Comparison of ENCODE assay signal across 8 mouse cellular contexts in genomic region chr10:42632453-42633360, GRCm38 (mm10). TPM values are rescaled to one million over a fixed set of nuclear protein-coding genes. Genes with fewer than 3 reads are reported as not detected.
DNase-seq lines count a peak whose midpoint lies in the region; ATAC-seq lines count a peak whose summit lies in the region.

No protein-coding gene starts in this region.

- H3K4me3 ChIP-seq in lung, embryonic 15.5 days: peak overlapping the region; percentile 37
- H3K4me3 ChIP-seq in hindbrain, embryonic 11.5 days (ENCODE audit: low read depth, low read length): 0 out of 2 replicates have a peak overlapping the region, but pooled peaks have one; percentile 2
- H3K4me3 ChIP-seq in liver, embryonic 13.5 days (replicated peaks): peak overlapping the region; percentile 57
- peak overlapping the region; percentile 37 for H3K4me3 ChIP-seq in stomach, embryonic 15.5 days (replicated peaks)

- WGBS in lung, embryonic 15.5 days: 1% methylated on average over 39 of the region's 39 CpGs
- WGBS in hindbrain, embryonic 11.5 days: under 1% methylated on average over 39 of the region's 39 CpGs
- 1% methylated on average over 39 of the region's 39 CpGs for WGBS in liver, embryonic 13.5 days (ENCODE audit: insufficient replicate concordance)
- WGBS in stomach, embryonic 15.5 days: 2% methylated on average over 39 of the region's 39 CpGs

- H3K4me2 ChIP-seq in lung, embryonic 15.5 days: peak overlapping the region; percentile 63
- peak overlapping the region; percentile 17 for H3K4me2 ChIP-seq in hindbrain, embryonic 11.5 days (replicated peaks; ENCODE audit: low read depth, low read length)
- peak overlapping the region; percentile 70 for H3K4me2 ChIP-seq in liver, embryonic 13.5 days
- H3K4me2 ChIP-seq in stomach, embryonic 15.5 days: peak overlapping the region; percentile 63

- H3K36me3 ChIP-seq in lung, embryonic 15.5 days: no peaks in the 10 kb centered on the region
- no peaks in the 10 kb centered on the region for H3K36me3 ChIP-seq in hindbrain, embryonic 11.5 days (ENCODE audit: control insufficient read depth, insufficient read depth, low read length)
- H3K36me3 ChIP-seq in liver, embryonic 13.5 days: no peaks in the 10 kb centered on the region
- H3K36me3 ChIP-seq in stomach, embryonic 15.5 days: no peaks in the 10 kb centered on the region

- DNase-seq in lung, postnatal 36 days: no peak
- peak; percentile 61 for DNase-seq in embryo, embryonic 11 days
- DNase-seq in hindbrain, embryonic 11.5 days (ENCODE audit: low spot score): peak; percentile 70
- no peak for DNase-seq in liver, embryonic 13.5 days
- no peak for DNase-seq in frontal cortex, adult 2 months (ENCODE audit: extremely low spot score in 1 of 2, low spot score in 1 of 2)
- DNase-seq in urinary bladder, postnatal 14 days (ENCODE audit: low spot score): no peak

- peaks cover 100% of the 10 kb centered on the region for H3K27me3 ChIP-seq in lung, embryonic 15.5 days
- peaks cover 96% of the 10 kb centered on the region for H3K27me3 ChIP-seq in hindbrain, embryonic 11.5 days (ENCODE audit: control insufficient read depth, insufficient read depth, low read length)
- H3K27me3 ChIP-seq in liver, embryonic 13.5 days: peaks cover 100% of the 10 kb centered on the region
- peaks cover 94% of the 10 kb centered on the region for H3K27me3 ChIP-seq in stomach, embryonic 15.5 days (replicated peaks)

- H3K9ac ChIP-seq in lung, embryonic 15.5 days: no peak overlapping the region
- H3K9ac ChIP-seq in hindbrain, embryonic 11.5 days (ENCODE audit: low read depth, low read length): no peak overlapping the region
- H3K9ac ChIP-seq in liver, embryonic 13.5 days: peak overlapping the region; percentile 17; the same call in 1 of the 2 replicates
- H3K9ac ChIP-seq in stomach, embryonic 15.5 days: no peak overlapping the region

- H3K27ac ChIP-seq in lung, embryonic 15.5 days: no peak overlapping the region
- H3K27ac ChIP-seq in hindbrain, embryonic 11.5 days (ENCODE audit: low read depth, low read length): no peak overlapping the region
- H3K27ac ChIP-seq in liver, embryonic 13.5 days: no peak overlapping the region
- H3K27ac ChIP-seq in stomach, embryonic 15.5 days: no peak overlapping the region

- 0 out of 2 replicates have a peak, but pooled peaks have one; percentile 32 for ATAC-seq in lung, embryonic 15.5 days (ENCODE audit: borderline replicate concordance, extremely low read depth, low FRiP score, low TSS enrichment)
- ATAC-seq in hindbrain, embryonic 11.5 days (ENCODE audit: low FRiP score): no peak
- ATAC-seq in liver, embryonic 13.5 days (ENCODE audit: low read depth): no peak
- ATAC-seq in stomach, embryonic 15.5 days (ENCODE audit: insufficient read depth, low FRiP score, low read depth): no peak; the same call in 1 of the 2 replicates

- H3K4me1 ChIP-seq in lung, embryonic 15.5 days: peaks cover 38% of the 10 kb centered on the region
- peaks cover 6% of the 10 kb centered on the region for H3K4me1 ChIP-seq in hindbrain, embryonic 11.5 days (replicated peaks; ENCODE audit: control insufficient read depth, insufficient read depth, low read length)
- H3K4me1 ChIP-seq in liver, embryonic 13.5 days (replicated peaks): peaks cover 38% of the 10 kb centered on the region
- peaks cover 29% of the 10 kb centered on the region for H3K4me1 ChIP-seq in stomach, embryonic 15.5 days

- H3K9me3 ChIP-seq in lung, embryonic 15.5 days: no peaks in the 10 kb centered on the region
- no peaks in the 10 kb centered on the region for H3K9me3 ChIP-seq in hindbrain, embryonic 11.5 days (ENCODE audit: control insufficient read depth, low read length)
- no peaks in the 10 kb centered on the region for H3K9me3 ChIP-seq in liver, embryonic 13.5 days (replicated peaks)
- no peaks in the 10 kb centered on the region for H3K9me3 ChIP-seq in stomach, embryonic 15.5 days

RNA-seq across cellular contexts. Expression of gene Ostm1, which starts 49.1 kb away (rescaled TPM):
- 12.4 and 13.8 TPM in 2 replicates for polyA plus RNA-seq in lung, embryonic 15.5 days (2015; fragmentation: Nextera tagmentation; extraction: Ambion mirVana)
- 20.2 and 23.1 TPM in 2 replicates for polyA plus RNA-seq in hindbrain, embryonic 11.5 days (2014; fragmentation: Nextera tagmentation; extraction: Ambion mirVana)
- polyA plus RNA-seq in liver, embryonic 13.5 days (2015; fragmentation: Nextera tagmentation; extraction: Ambion mirVana): 15.6 and 18.4 TPM in 2 replicates
- polyA plus RNA-seq in stomach, embryonic 15.5 days (2015; fragmentation: Nextera tagmentation; extraction: Ambion mirVana): 13.0 and 13.2 TPM in 2 replicates
- 42.6 and 45.7 TPM in 2 replicates for polyA plus RNA-seq in frontal cortex, adult 2 months (2012; rRNA removed)

RNA-seq across cellular contexts. Expression of gene Nr2e1, which starts 49.3 kb away (rescaled TPM):
- polyA plus RNA-seq in lung, embryonic 15.5 days (2015; fragmentation: Nextera tagmentation; extraction: Ambion mirVana): not detected in 2 replicates
- polyA plus RNA-seq in hindbrain, embryonic 11.5 days (2014; fragmentation: Nextera tagmentation; extraction: Ambion mirVana): 0.11 and 0.71 TPM in 2 replicates
- not detected in 2 replicates for polyA plus RNA-seq in liver, embryonic 13.5 days (2015; fragmentation: Nextera tagmentation; extraction: Ambion mirVana)
- polyA plus RNA-seq in stomach, embryonic 15.5 days (2015; fragmentation: Nextera tagmentation; extraction: Ambion mirVana): 0.14 TPM in 1 of 2 replicates, not detected in the other
- polyA plus RNA-seq in frontal cortex, adult 2 months (2012; rRNA removed): 13.8 and 14.4 TPM in 2 replicates

Comparison
In these comparisons a context has a peak if more than half of its experiments do, and no peak if none do; other contexts are left out.
1. H3K4me2 ChIP-seq: peak in every context shown above with its lines; median percentile 70 in liver, embryonic 13.5 days; 63 in lung, embryonic 15.5 days; 63 in stomach, embryonic 15.5 days; 17 in hindbrain, embryonic 11.5 days.
2. H3K4me3 ChIP-seq: peak in every context shown above with its lines; median percentile 57 in liver, embryonic 13.5 days; 37 in lung, embryonic 15.5 days; 37 in stomach, embryonic 15.5 days; 2 in hindbrain, embryonic 11.5 days.
3. DNase-seq: peak in embryo, embryonic 11 days (single experiment) and hindbrain, embryonic 11.5 days (single experiment); none in lung, postnatal 36 days (single experiment), liver, embryonic 13.5 days (single experiment), frontal cortex, adult 2 months (0 of 2) and urinary bladder, postnatal 14 days (single experiment).